Mouse (Mus musculus): ENCODE results near the gene Olfr905.

Gene Olfr905

GRCm38 (mm10) chr9:38470807-38471206 lies at the start of gene Olfr905:
Gene Olfr905 (plus strand): TSS chr9:38471107.
- no peak for DNase-seq (ENCODE audit: low read depth)

- DNase-seq (ENCODE audit: low read depth), result no peak
Observed at GRCm38 (mm10) chr9:38423801-38424200, 47.1 kb upstream of the Olfr905 start.

GRCm38 (mm10) chr9:38427026-38427425 lies 43.9 kb upstream of the Olfr905 start:
- DNase-seq (ENCODE audit: low read depth), result no peak

GRCm38 (mm10) chr9:38429155-38429554 lies 41.8 kb upstream of the Olfr905 start, which contains the start of gene Olfr901:
Gene Olfr901 (plus strand): TSS chr9:38429455.
- DNase-seq (ENCODE audit: low read depth), result no peak

- no peak for DNase-seq (ENCODE audit: low read depth)
Observed at GRCm38 (mm10) chr9:38447352-38447751, 23.6 kb upstream of the Olfr905 start, which contains the start of gene Olfr902. Gene Olfr902 (plus strand): TSS chr9:38447652.

GRCm38 (mm10) chr9:38462844-38463243 lies 8.1 kb upstream of the Olfr905 start, which contains the start of gene Olfr904:
Gene Olfr904 (plus strand): TSS chr9:38463144.
- no peak for DNase-seq (ENCODE audit: low read depth)

GRCm38 (mm10) chr9:38486785-38487184 lies 15.9 kb downstream of the Olfr905 start, which contains the start of gene Olfr906:
Gene Olfr906 (plus strand): TSS chr9:38487085.
- no peak for DNase-seq (ENCODE audit: low read depth)

GRCm38 (mm10) chr9:38495501-38495900 lies 24.6 kb downstream of the Olfr905 start, which contains the start of gene Olfr907:
Gene Olfr907 (plus strand): TSS chr9:38495801.
- no peak for DNase-seq (ENCODE audit: low read depth)

- DNase-seq (ENCODE audit: low read depth), result no peak
Observed at GRCm38 (mm10) chr9:38512353-38512752, 41.4 kb downstream of the Olfr905 start.

GRCm38 (mm10) chr9:38521280-38521679 lies 50.4 kb downstream of the Olfr905 start, which contains the start of gene Olfr911-ps1:
Gene Olfr911-ps1 (plus strand): TSS chr9:38521580.
- no peak for DNase-seq (ENCODE audit: low read depth)
